Mouse (Mus musculus): Measurements from ENCODE around the gene Med8. TPM values are rescaled to one million over a fixed set of nuclear protein-coding genes. Genes with fewer than 3 reads are reported as not detected.

The Med8 gene
- polyA plus RNA-seq, 1 experiment from 2014 or later: 158 TPM

DNA sequence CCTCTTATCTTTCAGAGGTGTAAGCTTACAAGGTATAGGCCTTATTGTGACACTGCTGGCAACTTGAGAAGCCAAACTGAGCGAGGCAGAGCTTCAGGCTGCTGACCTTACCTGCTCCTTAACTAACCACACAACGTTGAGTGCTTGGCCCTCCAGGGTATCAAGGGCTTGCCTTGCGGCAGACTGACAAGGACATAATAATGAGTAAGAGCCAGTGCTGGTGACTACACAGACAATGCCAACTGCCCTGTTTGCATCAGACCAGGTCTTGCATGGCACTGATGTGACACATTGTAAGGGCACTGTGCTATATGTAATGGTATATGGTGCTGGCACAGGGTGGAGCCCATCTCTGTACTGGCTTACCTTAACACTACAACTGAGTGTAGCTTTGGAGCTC, 40.5 kb upstream of the Med8 start:
- Histone ChIP-seq H3K36me3 (ENCODE audit: control insufficient read depth, insufficient read depth, low read length) (peaks cover 29% of the 10 kb centered on the region), H3K27me3 (ENCODE audit: control insufficient read depth, insufficient read depth, low read length) (no peaks in the 10 kb centered on the region), H3K4me2 (replicated peaks; ENCODE audit: low read depth, low read length) (no peak overlapping the region), H3K9ac (ENCODE audit: low read depth, low read length) (no peak overlapping the region), H3K4me3 (ENCODE audit: low read depth, low read length) (no peak overlapping the region), H3K9me3 (ENCODE audit: control insufficient read depth, low read length) (no peaks in the 10 kb centered on the region), H3K27ac (ENCODE audit: low read depth, low read length) (no peak overlapping the region), H3K4me1 (replicated peaks; ENCODE audit: control insufficient read depth, insufficient read depth, low read length) (no peaks in the 10 kb centered on the region)
- 88% methylated on average over 3 of the region's 3 CpGs for WGBS
- ATAC-seq (ENCODE audit: low FRiP score): no peak
- DNase-seq (ENCODE audit: low spot score): no peak

DNA sequence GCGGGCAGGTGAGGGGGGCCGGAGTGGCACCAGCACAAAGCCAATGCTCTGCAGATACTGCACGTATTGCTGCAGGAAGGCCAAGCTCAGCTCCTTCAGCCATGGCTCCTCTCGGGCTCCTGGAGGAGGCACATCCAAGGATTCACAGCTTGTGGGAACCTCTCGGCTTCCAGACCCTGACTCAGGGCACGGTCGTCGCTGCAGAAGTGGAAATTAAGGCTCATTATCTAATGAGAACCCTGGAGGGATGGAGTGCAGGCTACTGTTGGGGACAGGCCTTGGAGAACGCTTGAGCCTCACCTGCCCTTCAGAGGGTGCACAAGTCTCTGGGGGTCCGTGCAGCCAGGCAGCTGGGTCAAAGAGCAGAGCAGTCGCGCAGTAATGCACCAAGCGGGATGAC, 37.3 kb upstream of the Med8 start:
- peaks cover 18% of the 10 kb centered on the region for H3K36me3 ChIP-seq (ENCODE audit: control insufficient read depth, insufficient read depth, low read length)
- H3K4me1 ChIP-seq (replicated peaks; ENCODE audit: control insufficient read depth, insufficient read depth, low read length): no peaks in the 10 kb centered on the region
- DNase-seq (ENCODE audit: low spot score) (no peak), ATAC-seq (ENCODE audit: low FRiP score) (no peak)
- 92% methylated on average over 13 of the region's 13 CpGs for WGBS
- no peaks in the 10 kb centered on the region for H3K27me3 ChIP-seq (ENCODE audit: control insufficient read depth, insufficient read depth, low read length)
- no peak overlapping the region for H3K4me3 ChIP-seq (ENCODE audit: low read depth, low read length)
- no peak overlapping the region for H3K9ac ChIP-seq (ENCODE audit: low read depth, low read length)
- no peaks in the 10 kb centered on the region for H3K9me3 ChIP-seq (ENCODE audit: control insufficient read depth, low read length)
- H3K27ac ChIP-seq (ENCODE audit: low read depth, low read length): no peak overlapping the region
- no peak overlapping the region for H3K4me2 ChIP-seq (replicated peaks; ENCODE audit: low read depth, low read length)

DNA sequence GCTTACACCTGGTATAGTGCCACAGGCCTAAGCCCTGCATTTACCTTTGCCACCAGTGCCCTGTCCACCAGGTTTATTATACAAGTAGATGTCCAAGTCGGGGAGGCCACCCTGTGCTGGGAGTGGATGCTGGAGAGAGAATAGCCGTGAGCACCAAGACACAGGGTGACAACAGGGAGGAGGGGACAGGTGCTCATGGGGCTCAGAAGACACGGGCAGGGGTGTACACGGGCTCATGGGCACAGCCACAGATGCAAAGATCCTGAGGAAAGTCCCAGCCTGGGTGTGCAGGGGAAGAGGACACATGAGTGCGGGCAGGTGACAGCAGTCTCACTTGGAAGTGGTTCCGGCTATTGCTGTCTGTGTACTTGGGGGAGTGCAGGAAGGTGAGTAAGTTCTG, 33.1 kb upstream of the Med8 start:
- H3K4me3 ChIP-seq (ENCODE audit: low read depth, low read length): no peak overlapping the region
- H3K27ac ChIP-seq (ENCODE audit: low read depth, low read length): no peak overlapping the region
- no peak overlapping the region for H3K9ac ChIP-seq (ENCODE audit: low read depth, low read length)
- H3K27me3 ChIP-seq (ENCODE audit: control insufficient read depth, insufficient read depth, low read length): no peaks in the 10 kb centered on the region
- no peaks in the 10 kb centered on the region for H3K4me1 ChIP-seq (replicated peaks; ENCODE audit: control insufficient read depth, insufficient read depth, low read length)
- 89% methylated on average over 6 of the region's 6 CpGs for WGBS
- no peak overlapping the region for H3K4me2 ChIP-seq (replicated peaks; ENCODE audit: low read depth, low read length)
- no peaks in the 10 kb centered on the region for H3K9me3 ChIP-seq (ENCODE audit: control insufficient read depth, low read length)
- no peak for DNase-seq (ENCODE audit: low spot score)
- peaks cover 10% of the 10 kb centered on the region for H3K36me3 ChIP-seq (ENCODE audit: control insufficient read depth, insufficient read depth, low read length)
- ATAC-seq (ENCODE audit: low FRiP score): no peak

DNA sequence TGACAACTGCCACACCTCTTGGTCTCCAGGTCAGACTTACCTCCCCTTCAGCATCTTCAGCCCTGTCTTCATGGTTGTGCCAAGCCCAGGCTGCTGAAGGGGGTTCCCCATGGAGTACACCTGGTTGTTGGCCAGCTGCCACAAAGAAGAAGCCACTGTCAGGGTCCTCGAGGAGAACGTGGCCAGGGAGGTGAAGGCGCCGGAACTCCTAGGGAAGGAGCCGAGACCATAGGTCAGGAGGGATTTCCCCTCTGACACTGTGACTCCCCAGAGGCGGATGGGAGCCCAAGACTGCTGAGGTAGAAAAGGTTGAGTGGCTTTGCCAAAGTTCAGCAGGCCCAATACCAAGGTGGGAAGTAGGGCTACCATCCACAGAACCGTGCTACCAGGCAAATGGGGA, 25.9 kb upstream of the Med8 start:
- H3K27me3 ChIP-seq (ENCODE audit: control insufficient read depth, insufficient read depth, low read length): no peaks in the 10 kb centered on the region
- 93% methylated on average over 7 of the region's 7 CpGs for WGBS
- no peak for ATAC-seq (ENCODE audit: low FRiP score)
- no peak overlapping the region for H3K4me2 ChIP-seq (replicated peaks; ENCODE audit: low read depth, low read length)
- no peaks in the 10 kb centered on the region for H3K9me3 ChIP-seq (ENCODE audit: control insufficient read depth, low read length)
- H3K27ac ChIP-seq (ENCODE audit: low read depth, low read length): no peak overlapping the region
- H3K4me1 ChIP-seq (replicated peaks; ENCODE audit: control insufficient read depth, insufficient read depth, low read length): no peaks in the 10 kb centered on the region
- no peak for DNase-seq (ENCODE audit: low spot score)
- no peak overlapping the region for H3K9ac ChIP-seq (ENCODE audit: low read depth, low read length)
- H3K36me3 ChIP-seq (ENCODE audit: control insufficient read depth, insufficient read depth, low read length): peaks cover 14% of the 10 kb centered on the region; the same call in 1 of the 2 replicates
- no peak overlapping the region for H3K4me3 ChIP-seq (ENCODE audit: low read depth, low read length)

DNA sequence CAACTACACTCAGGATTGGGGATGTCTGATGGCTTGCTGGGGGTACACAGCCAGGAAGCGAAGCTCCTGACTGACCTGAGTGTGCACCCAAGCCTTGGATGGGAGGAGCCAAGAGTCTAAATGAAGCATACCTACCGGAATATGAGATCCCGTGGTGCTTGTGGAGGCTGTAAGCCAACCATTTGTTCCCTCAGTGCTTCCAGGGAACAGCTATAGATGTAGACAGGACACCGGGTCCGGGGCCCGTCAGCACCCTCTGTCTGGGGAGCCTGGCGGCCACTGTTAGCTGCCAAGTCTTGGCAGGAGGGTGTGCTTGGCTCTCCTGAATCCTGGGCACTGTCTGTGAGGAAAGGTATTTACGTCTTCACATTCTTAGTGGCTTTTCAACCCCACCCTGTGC, 21.8 kb upstream of the Med8 start:
- Histone ChIP-seq H3K27ac (ENCODE audit: low read depth, low read length) (no peak overlapping the region), H3K36me3 (ENCODE audit: control insufficient read depth, insufficient read depth, low read length) (peaks cover 21% of the 10 kb centered on the region)

DNA sequence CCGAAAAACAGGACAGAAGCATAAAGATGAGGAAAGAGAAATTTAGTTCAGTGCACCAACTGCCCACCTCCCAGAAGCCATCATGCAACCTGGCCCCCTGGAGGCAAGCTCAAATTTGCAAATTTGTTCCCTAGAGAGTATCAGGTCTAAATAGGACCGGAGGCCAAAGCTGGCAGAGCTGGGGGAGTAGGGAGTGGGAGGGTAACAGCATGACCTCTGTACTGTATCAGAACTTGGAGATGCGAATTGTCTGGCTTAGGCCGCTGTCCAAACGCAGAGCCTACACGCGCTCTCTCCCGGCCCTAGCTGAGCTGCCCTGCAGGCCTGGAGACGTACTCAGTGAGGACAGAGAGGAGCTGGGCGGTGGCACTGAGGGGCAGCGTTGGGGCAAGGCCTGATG, 19.0 kb upstream of the Med8 start:
- DNase-seq (ENCODE audit: low spot score): no peak
- Histone ChIP-seq H3K27ac (ENCODE audit: low read depth, low read length) (no peak overlapping the region), H3K27me3 (ENCODE audit: control insufficient read depth, insufficient read depth, low read length) (no peaks in the 10 kb centered on the region), H3K9ac (ENCODE audit: low read depth, low read length) (no peak overlapping the region), H3K36me3 (ENCODE audit: control insufficient read depth, insufficient read depth, low read length) (peaks cover 24% of the 10 kb centered on the region), H3K4me1 (replicated peaks; ENCODE audit: control insufficient read depth, insufficient read depth, low read length) (no peaks in the 10 kb centered on the region), H3K4me3 (ENCODE audit: low read depth, low read length) (no peak overlapping the region), H3K9me3 (ENCODE audit: control insufficient read depth, low read length) (no peaks in the 10 kb centered on the region), H3K4me2 (replicated peaks; ENCODE audit: low read depth, low read length) (no peak overlapping the region)
- no peak for ATAC-seq (ENCODE audit: low FRiP score)
- 94% methylated on average over 11 of the region's 11 CpGs for WGBS

More for the DNA sequence above, 21.8 kb upstream of the Med8 start:
- 97% methylated on average over 8 of the region's 8 CpGs for WGBS
- H3K4me1 ChIP-seq (replicated peaks; ENCODE audit: control insufficient read depth, insufficient read depth, low read length): no peaks in the 10 kb centered on the region
- no peaks in the 10 kb centered on the region for H3K27me3 ChIP-seq (ENCODE audit: control insufficient read depth, insufficient read depth, low read length)
- ATAC-seq (ENCODE audit: low FRiP score) (no peak), DNase-seq (ENCODE audit: low spot score) (no peak)
- H3K9ac ChIP-seq (ENCODE audit: low read depth, low read length): no peak overlapping the region
- H3K4me3 ChIP-seq (ENCODE audit: low read depth, low read length): no peak overlapping the region
- no peaks in the 10 kb centered on the region for H3K9me3 ChIP-seq (ENCODE audit: control insufficient read depth, low read length)
- H3K4me2 ChIP-seq (replicated peaks; ENCODE audit: low read depth, low read length): no peak overlapping the region

DNA sequence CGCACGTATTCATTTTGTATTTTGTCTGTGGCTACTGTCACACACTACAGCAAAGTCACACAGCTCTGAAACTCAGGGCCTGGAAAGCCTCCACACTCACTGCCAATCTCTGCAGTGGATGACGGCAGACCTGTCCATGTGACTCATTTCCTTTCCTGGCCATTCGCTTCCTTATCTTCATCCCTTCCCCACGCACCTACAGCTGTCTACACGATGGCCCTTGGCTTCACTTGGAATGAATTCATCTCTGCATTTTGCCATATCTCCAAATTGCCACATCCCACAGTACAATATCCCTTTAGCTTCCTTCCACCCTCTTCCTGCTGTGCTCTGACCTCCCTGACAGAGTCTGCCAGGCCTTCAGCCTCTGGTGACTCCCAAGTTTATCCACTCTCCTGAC, 14.6 kb upstream of the Med8 start:
- H3K9me3 ChIP-seq (ENCODE audit: control insufficient read depth, low read length): no peaks in the 10 kb centered on the region
- ATAC-seq (ENCODE audit: low FRiP score): no peak
- WGBS: 95% methylated on average over 6 of the region's 6 CpGs

DNA sequence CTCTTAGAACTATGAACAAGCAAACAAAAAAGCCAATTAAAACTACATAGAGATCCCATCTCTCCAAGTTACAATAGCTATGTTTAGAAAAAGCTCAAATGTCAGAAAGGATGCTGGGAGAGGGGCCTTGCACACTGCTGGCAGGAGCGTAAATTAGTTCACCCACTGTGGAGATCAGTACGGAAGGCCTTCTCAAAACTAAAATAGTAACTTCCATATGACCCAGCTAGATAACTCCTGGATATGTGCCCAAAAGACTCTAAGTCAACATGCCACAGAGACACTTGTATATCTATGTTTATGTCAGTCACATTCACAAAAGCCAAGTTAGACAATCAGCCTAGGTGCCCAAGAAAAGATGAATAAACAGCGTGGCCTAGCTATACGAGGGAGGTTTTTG, 13.8 kb upstream of the Med8 start:
- no peaks in the 10 kb centered on the region for H3K4me1 ChIP-seq (replicated peaks; ENCODE audit: control insufficient read depth, insufficient read depth, low read length)
- H3K4me2 ChIP-seq (replicated peaks; ENCODE audit: low read depth, low read length): no peak overlapping the region
- H3K9ac ChIP-seq (ENCODE audit: low read depth, low read length): no peak overlapping the region
- no peak for ATAC-seq (ENCODE audit: low FRiP score)
- H3K27ac ChIP-seq (ENCODE audit: low read depth, low read length): no peak overlapping the region
- H3K9me3 ChIP-seq (ENCODE audit: control insufficient read depth, low read length): no peaks in the 10 kb centered on the region
- no peak overlapping the region for H3K4me3 ChIP-seq (ENCODE audit: low read depth, low read length)
- H3K27me3 ChIP-seq (ENCODE audit: control insufficient read depth, insufficient read depth, low read length): no peaks in the 10 kb centered on the region
- peaks cover 12% of the 10 kb centered on the region for H3K36me3 ChIP-seq (ENCODE audit: control insufficient read depth, insufficient read depth, low read length)
- no peak for DNase-seq (ENCODE audit: low spot score)
- 91% methylated on average over 4 of the region's 4 CpGs for WGBS

More for the DNA sequence above, 14.6 kb upstream of the Med8 start:
- Histone ChIP-seq H3K27me3 (ENCODE audit: control insufficient read depth, insufficient read depth, low read length) (no peaks in the 10 kb centered on the region), H3K9ac (ENCODE audit: low read depth, low read length) (no peak overlapping the region), H3K4me3 (ENCODE audit: low read depth, low read length) (no peak overlapping the region), H3K36me3 (ENCODE audit: control insufficient read depth, insufficient read depth, low read length) (peaks cover 14% of the 10 kb centered on the region), H3K4me1 (replicated peaks; ENCODE audit: control insufficient read depth, insufficient read depth, low read length) (no peaks in the 10 kb centered on the region), H3K27ac (ENCODE audit: low read depth, low read length) (no peak overlapping the region), H3K4me2 (replicated peaks; ENCODE audit: low read depth, low read length) (no peak overlapping the region)
- no peak for DNase-seq (ENCODE audit: low spot score)

DNA sequence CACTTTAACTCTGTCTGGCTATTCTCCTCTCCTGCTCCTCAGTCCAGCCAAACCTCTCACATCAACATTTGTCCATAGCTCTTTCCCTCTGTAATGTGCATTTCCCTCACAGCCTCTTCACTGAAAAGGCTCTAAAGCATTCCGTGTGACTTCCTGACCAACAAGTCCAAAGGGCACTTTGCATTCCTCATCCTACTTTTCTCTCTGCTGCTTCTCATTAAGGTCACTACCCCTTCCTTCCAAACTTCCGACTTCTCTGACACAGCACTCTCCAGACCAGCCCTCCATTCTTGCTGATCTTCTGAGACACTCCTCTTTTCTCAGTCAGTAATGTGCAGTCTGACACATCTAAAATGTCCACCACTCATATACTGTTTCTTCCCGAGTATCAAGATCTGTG, 12.7 kb upstream of the Med8 start:
- H3K4me1 ChIP-seq (replicated peaks; ENCODE audit: control insufficient read depth, insufficient read depth, low read length): no peaks in the 10 kb centered on the region
- H3K4me2 ChIP-seq (replicated peaks; ENCODE audit: low read depth, low read length): no peak overlapping the region
- DNase-seq (ENCODE audit: low spot score): no peak
- no peak overlapping the region for H3K9ac ChIP-seq (ENCODE audit: low read depth, low read length)
- no peaks in the 10 kb centered on the region for H3K9me3 ChIP-seq (ENCODE audit: control insufficient read depth, low read length)
- H3K27me3 ChIP-seq (ENCODE audit: control insufficient read depth, insufficient read depth, low read length): no peaks in the 10 kb centered on the region
- peaks cover 8% of the 10 kb centered on the region for H3K36me3 ChIP-seq (ENCODE audit: control insufficient read depth, insufficient read depth, low read length)
- no peak for ATAC-seq (ENCODE audit: low FRiP score)
- H3K4me3 ChIP-seq (ENCODE audit: low read depth, low read length): no peak overlapping the region
- WGBS: 84% methylated on average over 3 of the region's 3 CpGs
- H3K27ac ChIP-seq (ENCODE audit: low read depth, low read length): no peak overlapping the region

Data from hindbrain, embryonic 11.5 days (tissue).